Mouse (Mus musculus) heart, adult 2 months (tissue): Measurements from ENCODE around the gene Plxna2. TPM values are rescaled to one million over a fixed set of nuclear protein-coding genes. Genes with fewer than 3 reads are reported as not detected.

Experiments
- DNase-seq, 2 experiments: peaks; one replicate each; pipeline ENCODE4 v3.0.0; 2021
- H3K27ac ChIP-seq: fragments of 200-600 bp; 2 replicates; pipeline ENCODE4 v1.8.1; 2022
- H3K27me3 ChIP-seq: fragments of 200-500 bp; 2 replicates; pipeline ENCODE4 v1.6.1; 2012; ENCODE audit warnings: mild to moderate bottlenecking, low read length, inconsistent platforms, mixed read lengths; ENCODE audit not compliant: control insufficient read depth, insufficient read depth
- H3K36me3 ChIP-seq: fragments of 200-500 bp; 2 replicates; pipeline ENCODE4 v1.6.1; 2012; ENCODE audit warnings: low read length, inconsistent platforms; ENCODE audit not compliant: control insufficient read depth, insufficient read depth
- H3K4me1 ChIP-seq: fragments of 200-500 bp; 2 replicates; pipeline ENCODE4 v1.6.1; 2011; ENCODE audit warnings: low read length; ENCODE audit not compliant: control insufficient read depth, insufficient read depth
- H3K4me3 ChIP-seq: fragments of 200-600 bp; 2 replicates; pipeline ENCODE4 v1.8.1; 2022
- H3K79me2 ChIP-seq: fragments of 200-500 bp; replicated peaks from 2 replicates; pipeline ENCODE4 v1.6.1; 2012; ENCODE audit warnings: mild to moderate bottlenecking, inconsistent platforms, low read length, moderate library complexity, mixed read lengths; ENCODE audit not compliant: control insufficient read depth, insufficient read depth
- H3K9ac ChIP-seq: fragments of 200-500 bp; 2 replicates; pipeline ENCODE4 v1.6.1; 2012; ENCODE audit warnings: low read depth, mild to moderate bottlenecking, control low read depth, inconsistent platforms, low read length, mixed read lengths
- CTCF ChIP-seq: fragments of 200-600 bp; IDR thresholded peaks from 2 replicates; pipeline ENCODE4 v1.8.1; 2022; ENCODE audit warnings: antibody characterized with exemption, mild to moderate bottlenecking, moderate library complexity
- EP300 ChIP-seq: fragments of 200-500 bp; IDR thresholded peaks from 2 replicates; pipeline ENCODE4 v1.6.1; 2011; ENCODE audit warnings: low read depth, low read length, control low read depth; ENCODE audit not compliant: insufficient read depth
- POLR2A ChIP-seq: fragments of 200-500 bp; IDR thresholded peaks from 2 replicates; pipeline ENCODE4 v1.6.1; 2011; ENCODE audit warnings: mild to moderate bottlenecking, low read depth, low read length, control low read depth; ENCODE audit not compliant: insufficient read depth
- WGBS: fragments of 180-500 bp; shearing (Covaris S2); methylation state at CpG from one replicate; pipeline ENCODE4 v1.1.7; 2018; 5-methylcytosine and 5-hydroxymethylcytosine counted together
- intact Hi-C: fragments of 180-260 bp; cut with DNase I; formaldehyde crosslinking; loops from one replicate; pipeline ENCODE4 v1.15.1; 2025
- polyA plus RNA-seq: library from polyadenylated mRNA; depleted of rRNA; stranded (reverse); fragments of >200 nt; gene quantifications from 2 replicates; pipeline ENCODE4 v1.2.3, GENCODE M21; 2012
- total RNA-seq, 2 experiments: library from RNA; stranded (reverse); gene quantifications; 2 replicates each; pipeline ENCODE4 v1.2.3; 2021

The Plxna2 gene
- total and polyA plus RNA-seq, 3 experiments = 9.8 to 30.6 (median 22.6) TPM

DNA sequence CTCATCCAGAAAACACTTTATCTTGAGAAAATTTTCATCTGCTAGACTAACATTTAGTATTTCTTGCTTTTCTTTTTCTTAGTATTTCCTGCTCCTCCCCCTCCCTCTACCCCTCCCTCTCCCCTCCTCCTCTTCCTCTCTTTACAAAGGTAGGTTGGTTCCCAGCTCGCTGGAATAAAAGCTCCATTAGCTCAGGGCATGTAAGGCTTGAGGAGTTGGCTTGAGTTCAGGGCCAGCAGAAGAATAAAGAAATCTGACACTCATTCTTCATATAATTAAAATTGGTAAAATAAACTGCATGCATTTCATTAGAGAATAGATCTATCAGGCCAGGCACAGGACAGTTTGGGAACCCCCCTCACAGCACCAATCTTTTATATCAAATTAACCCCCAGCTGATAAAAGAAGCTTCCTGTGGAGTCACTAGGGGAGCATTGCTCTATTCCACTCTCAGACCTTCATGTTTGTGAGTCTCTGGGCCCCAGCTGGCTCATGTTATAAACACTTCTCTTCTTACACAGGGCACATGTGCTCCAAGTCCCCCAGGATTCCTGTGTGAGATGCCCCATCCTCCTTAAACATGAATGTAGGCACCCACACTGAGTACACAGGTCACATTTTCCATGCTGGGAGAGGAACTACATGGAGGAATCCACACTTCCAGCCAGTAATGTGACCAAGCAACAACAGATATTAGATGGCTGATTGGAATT is 29.9 kb upstream of the Plxna2 start:
- intact Hi-C loops = no loop called here

DNA sequence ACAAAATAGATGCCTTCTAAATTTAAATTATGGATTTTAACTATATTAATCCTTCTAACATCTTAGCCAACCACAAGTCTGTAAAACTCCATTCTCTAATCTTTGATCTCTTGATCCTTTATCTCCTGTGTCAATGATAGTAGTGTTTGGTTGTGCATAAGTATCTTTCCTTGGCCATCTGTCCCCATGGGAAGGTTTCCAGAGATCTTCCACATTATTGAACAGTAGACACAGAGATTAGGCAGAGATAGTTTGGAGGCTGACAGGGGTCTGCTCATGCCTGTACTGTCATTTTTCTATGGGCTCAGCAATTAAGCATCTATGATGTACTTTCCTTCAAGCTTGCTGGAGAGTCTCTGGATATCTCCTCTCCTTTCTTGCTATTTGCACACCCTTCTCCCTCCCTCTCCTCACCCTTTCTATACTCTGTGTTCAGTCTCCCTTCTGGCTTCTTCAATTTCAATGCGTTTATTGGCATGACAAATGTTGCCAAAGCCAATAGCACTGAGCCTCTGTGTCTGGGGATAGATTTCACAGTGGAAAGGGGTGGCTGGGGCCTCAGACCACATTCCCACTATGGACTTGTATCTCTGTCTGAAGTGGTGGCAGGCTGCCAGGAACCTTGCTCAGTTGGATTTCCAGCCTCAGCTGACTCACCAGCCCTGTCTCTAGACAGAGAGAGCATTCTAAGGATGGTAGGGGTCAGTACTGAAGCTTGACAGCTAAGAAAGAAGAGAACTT is 29.1 kb upstream of the Plxna2 start:
- TF ChIP-seq CTCF = no peak
- no peak for TF ChIP-seq POLR2A
- no peak for TF ChIP-seq EP300
- DNase-seq = no peak
- Histone ChIP-seq H3K27ac (no peak overlapping the region), H3K27me3 (no peaks in the 10 kb centered on the region), H3K9ac (no peak overlapping the region), H3K36me3 (no peaks in the 10 kb centered on the region), H3K4me1 (no peaks in the 10 kb centered on the region), H3K4me3 (no peak overlapping the region), H3K79me2 (no peaks in the 10 kb centered on the region)
- 41% methylated on average over 1 of the region's 1 CpGs for WGBS
- intact Hi-C loops = no loop called here

More for the DNA sequence above, 29.9 kb upstream of the Plxna2 start:
- 33% methylated on average over 1 of the region's 1 CpGs for WGBS
- H3K9ac ChIP-seq = no peak overlapping the region
- H3K4me3 ChIP-seq = no peak overlapping the region
- TF ChIP-seq EP300 (no peak), CTCF (no peak), POLR2A (no peak)
- H3K36me3 ChIP-seq = no peaks in the 10 kb centered on the region
- H3K4me1 ChIP-seq = no peaks in the 10 kb centered on the region
- no peaks in the 10 kb centered on the region for H3K27me3 ChIP-seq
- no peaks in the 10 kb centered on the region for H3K79me2 ChIP-seq
- no peak overlapping the region for H3K27ac ChIP-seq
- no peak for DNase-seq

DNA sequence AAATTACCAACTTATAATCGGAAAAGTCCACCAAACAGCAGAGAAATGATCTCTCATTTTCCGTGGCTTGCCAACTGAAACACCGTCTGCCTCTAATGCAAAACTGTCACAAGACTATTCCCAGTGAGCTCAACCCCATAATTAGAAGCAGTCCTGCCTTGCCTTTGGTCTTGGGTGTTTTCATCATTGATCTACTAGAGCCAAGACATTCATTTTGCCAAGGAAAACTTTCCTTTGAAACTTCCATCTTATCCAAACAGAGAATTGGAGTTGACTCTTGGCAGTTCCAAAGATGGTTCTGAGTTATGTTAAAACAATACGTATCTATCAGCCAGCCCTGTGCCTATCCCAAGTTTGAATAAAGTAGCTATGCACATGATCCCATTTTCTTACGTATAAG is 24.9 kb upstream of the Plxna2 start:
- DNase-seq = no peak
- Histone ChIP-seq H3K9ac (no peak overlapping the region), H3K27me3 (no peaks in the 10 kb centered on the region), H3K79me2 (no peaks in the 10 kb centered on the region), H3K4me1 (no peaks in the 10 kb centered on the region), H3K27ac (no peak overlapping the region), H3K36me3 (no peaks in the 10 kb centered on the region), H3K4me3 (no peak overlapping the region)
- 66% methylated on average over 5 of the region's 5 CpGs for WGBS
- TF ChIP-seq EP300 (no peak), CTCF (no peak), POLR2A (no peak)
- intact Hi-C loops = no loop called here

DNA sequence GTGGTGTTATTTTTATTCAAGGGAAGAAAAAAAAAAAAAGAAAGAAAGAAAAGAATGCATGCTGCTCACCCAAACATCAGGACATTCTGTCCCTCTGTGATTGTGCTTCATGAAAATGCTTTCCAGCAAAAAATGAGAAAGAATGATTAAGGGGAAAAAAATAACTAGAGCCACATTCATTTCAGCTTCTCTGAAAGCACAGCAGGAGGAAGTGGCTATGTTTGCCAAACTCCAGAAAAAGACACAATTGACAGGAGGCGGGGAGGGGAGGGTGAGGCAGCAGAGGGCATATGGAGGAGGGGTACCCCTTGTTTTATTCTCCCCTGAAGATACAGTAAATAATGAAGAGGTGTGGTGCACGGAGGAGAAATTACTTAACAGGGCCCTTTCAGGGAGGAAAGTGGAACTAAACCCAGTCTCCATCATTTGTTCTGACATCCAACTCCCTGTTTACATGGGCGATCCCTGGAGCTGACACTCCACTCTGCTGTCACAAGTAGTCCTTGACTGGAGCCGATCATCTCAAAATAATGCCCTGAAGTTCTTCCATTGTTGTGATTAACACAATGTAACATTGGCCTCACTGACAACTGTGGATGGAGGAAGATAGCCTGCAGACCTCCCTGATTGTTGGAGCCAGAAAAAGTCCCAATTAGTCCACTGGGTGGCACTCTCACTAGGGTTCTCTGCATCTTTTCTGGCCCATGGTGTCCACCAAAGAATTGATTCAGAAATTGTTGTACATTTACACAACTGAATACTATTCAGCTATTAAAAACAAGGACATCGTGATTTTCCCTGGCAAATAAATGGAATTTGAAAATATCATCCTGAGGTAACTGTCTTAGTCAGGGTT is 10.4 kb upstream of the Plxna2 start:
- intact Hi-C loops = no loop called here

DNA sequence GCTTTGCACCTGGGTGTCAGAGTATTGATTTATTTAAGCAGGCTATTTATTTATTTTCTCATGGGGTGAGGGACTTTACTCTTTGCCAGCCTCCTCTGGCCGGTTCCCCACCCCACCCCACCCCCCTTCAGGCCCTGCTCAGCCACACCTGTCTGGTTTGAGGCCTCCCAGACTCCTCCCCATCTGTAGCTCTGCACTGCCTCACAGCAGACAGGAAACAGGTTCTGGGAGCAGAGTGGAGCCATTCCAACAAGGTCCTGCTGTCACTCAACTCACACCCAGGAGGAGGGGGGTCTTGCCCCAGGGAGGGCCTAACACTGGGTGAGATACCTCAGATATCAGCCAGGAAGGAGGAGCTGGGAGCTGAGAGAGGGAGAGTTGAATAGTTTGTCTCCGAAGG is 7.5 kb upstream of the Plxna2 start:
- Histone ChIP-seq H3K36me3 (no peaks in the 10 kb centered on the region), H3K79me2 (no peaks in the 10 kb centered on the region), H3K4me1 (peaks cover 5% of the 10 kb centered on the region; the same call in 1 of the 2 replicates), H3K27me3 (no peaks in the 10 kb centered on the region), H3K27ac (no peak overlapping the region), H3K4me3 (no peak overlapping the region), H3K9ac (no peak overlapping the region)
- WGBS = 22% methylated on average over 2 of the region's 2 CpGs
- intact Hi-C loops = no loop called here
- no peak for DNase-seq
- no peak for TF ChIP-seq CTCF
- TF ChIP-seq EP300 = no peak
- no peak for TF ChIP-seq POLR2A

More for the DNA sequence above, 10.4 kb upstream of the Plxna2 start:
- H3K27ac ChIP-seq = no peak overlapping the region
- WGBS = 59% methylated on average over 5 of the region's 5 CpGs
- no peak overlapping the region for H3K4me3 ChIP-seq
- DNase-seq = no peak
- no peaks in the 10 kb centered on the region for H3K36me3 ChIP-seq
- TF ChIP-seq POLR2A (no peak), CTCF (peak; percentile 65)
- H3K79me2 ChIP-seq = no peaks in the 10 kb centered on the region
- H3K9ac ChIP-seq = no peak overlapping the region
- H3K4me1 ChIP-seq = no peaks in the 10 kb centered on the region
- no peaks in the 10 kb centered on the region for H3K27me3 ChIP-seq

DNA sequence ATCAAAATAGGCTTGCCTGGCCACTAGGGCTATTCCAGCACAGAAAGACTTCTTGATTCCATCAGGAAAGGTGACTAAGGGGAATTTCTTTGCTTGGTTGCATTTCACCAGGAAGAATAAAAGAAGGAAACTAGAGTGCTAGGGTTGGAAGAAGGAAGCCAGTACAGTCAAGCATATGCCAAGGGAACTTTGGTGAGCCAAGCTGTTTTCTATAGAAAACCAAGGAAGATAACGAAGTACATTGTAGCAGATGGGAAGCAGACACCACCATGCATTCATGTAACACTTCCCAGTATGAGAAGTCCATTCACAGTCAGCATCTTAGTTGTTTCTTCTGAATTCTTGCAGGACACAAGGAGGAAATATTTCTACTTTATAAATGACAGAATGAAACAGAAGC is 5.4 kb upstream of the Plxna2 start:
- intact Hi-C loops = no loop called here
- Histone ChIP-seq H3K4me1 (peaks cover 5% of the 10 kb centered on the region; the same call in 1 of the 2 replicates), H3K79me2 (no peaks in the 10 kb centered on the region), H3K4me3 (no peak overlapping the region), H3K27ac (no peak overlapping the region), H3K36me3 (no peaks in the 10 kb centered on the region), H3K9ac (no peak overlapping the region), H3K27me3 (no peaks in the 10 kb centered on the region)
- WGBS = 52% methylated on average over 1 of the region's 1 CpGs
- TF ChIP-seq POLR2A (no peak), EP300 (no peak)
- DNase-seq = no peak
